Mouse (Mus musculus) left cerebral cortex, postnatal 25 days (tissue): ENCODE results near the gene Rin3. TPM values are rescaled to one million over a fixed set of nuclear protein-coding genes. Genes with fewer than 3 reads are reported as not detected.

Experiments
- DNase-seq, 2 experiments: peaks; one replicate each; pipeline ENCODE4 v3.0.0; 2022; ENCODE audit warnings: low spot score in 2 of 2, mixed read lengths in 1 of 2
- intact Hi-C: fragments of 180-260 bp; cut with DNase I; formaldehyde crosslinking; loops from one replicate; pipeline ENCODE4 v1.15.1; 2025
- total RNA-seq, 2 experiments: library from RNA; stranded (reverse); gene quantifications; 2 replicates each; pipeline ENCODE4 v1.2.3; 2021

Rin3 gene
- total RNA-seq = 1 to 10 TPM; 2.7 to 3.1 TPM

- intact Hi-C loops = no loop called here
- DNase-seq = no peak
Measured at GRCm38 (mm10) chr12:102282763-102283482, at the start of gene Rin3. Gene Rin3, plus strand, starts transcription at chr12:102283048.

- intact Hi-C loops = no loop called here
- DNase-seq = no peak
Measured at GRCm38 (mm10) chr12:102235551-102235950, 47.3 kb upstream of the Rin3 start.

- no peak for DNase-seq
- intact Hi-C loops = no loop called here
Measured at GRCm38 (mm10) chr12:102236317-102236716, 46.5 kb upstream of the Rin3 start.

- intact Hi-C loops = no loop called here
- DNase-seq = peak in 1 of 2 experiments; percentile 10
Measured at GRCm38 (mm10) chr12:102242076-102242722, 40.6 kb upstream of the Rin3 start.

GRCm38 (mm10) chr12:102243915-102244314 is 38.9 kb upstream of the Rin3 start:
- no peak for DNase-seq
- intact Hi-C loops = no loop called here

- DNase-seq = no peak
- intact Hi-C loops = no loop called here
Measured at GRCm38 (mm10) chr12:102246226-102246625, 36.6 kb upstream of the Rin3 start.

- intact Hi-C loops = loop anchor here (2.0 kb wide), 1 partner anchor 41 kb away; no protein-coding TSS in a partner anchor
- peak in 1 of 2 experiments; percentile 81 for DNase-seq
Measured at GRCm38 (mm10) chr12:102248104-102248503, 34.7 kb upstream of the Rin3 start.

- DNase-seq = peak; percentile 38 to 47
- intact Hi-C loops = loop anchor here (10.0 kb wide), 1 partner anchor 266 kb away; no protein-coding TSS in a partner anchor
Measured at GRCm38 (mm10) chr12:102250316-102250715, 32.5 kb upstream of the Rin3 start.

GRCm38 (mm10) chr12:102251070-102251469 is 31.8 kb upstream of the Rin3 start:
- intact Hi-C loops = loop anchor here (10.0 kb wide), 1 partner anchor 266 kb away; no protein-coding TSS in a partner anchor

GRCm38 (mm10) chr12:102251985-102252384 is 30.9 kb upstream of the Rin3 start:
- peak; percentile 18 to 76 for DNase-seq
- intact Hi-C loops = loop anchor here (10.0 kb wide), 1 partner anchor 267 kb away; no protein-coding TSS in a partner anchor

More at GRCm38 (mm10) chr12:102251070-102251469, 31.8 kb upstream of the Rin3 start:
- peak; percentile 49 to 85 for DNase-seq

GRCm38 (mm10) chr12:102252525-102252924 is 30.3 kb upstream of the Rin3 start:
- intact Hi-C loops = loop anchor here (10.0 kb wide), 1 partner anchor 268 kb away; no protein-coding TSS in a partner anchor
- peak in 1 of 2 experiments; percentile 29 for DNase-seq

GRCm38 (mm10) chr12:102255012-102255411 is 27.8 kb upstream of the Rin3 start:
- no peak for DNase-seq
- intact Hi-C loops = loop anchor here (10.0 kb wide), 1 partner anchor 270 kb away; no protein-coding TSS in a partner anchor

GRCm38 (mm10) chr12:102258522-102259112 is 24.2 kb upstream of the Rin3 start:
- intact Hi-C loops = loop anchor here (10.0 kb wide), 1 partner anchor 274 kb away; no protein-coding TSS in a partner anchor
- DNase-seq = no peak

GRCm38 (mm10) chr12:102261933-102262396 is 20.9 kb upstream of the Rin3 start:
- intact Hi-C loops = loop anchor here (5.0 kb wide), 1 partner anchor 120 kb away; no protein-coding TSS in a partner anchor
- DNase-seq = no peak

- intact Hi-C loops = loop anchor here (5.0 kb wide), 1 partner anchor 119 kb away; no protein-coding TSS in a partner anchor
Measured at GRCm38 (mm10) chr12:102262809-102263208, 20.0 kb upstream of the Rin3 start.

GRCm38 (mm10) chr12:102263249-102263648 is 19.6 kb upstream of the Rin3 start:
- intact Hi-C loops = loop anchor here (5.0 kb wide), 1 partner anchor 119 kb away; no protein-coding TSS in a partner anchor
- no peak for DNase-seq

More at GRCm38 (mm10) chr12:102262809-102263208, 20.0 kb upstream of the Rin3 start:
- no peak for DNase-seq

GRCm38 (mm10) chr12:102266433-102266832 is 16.4 kb upstream of the Rin3 start:
- intact Hi-C loops = no loop called here
- no peak for DNase-seq

- intact Hi-C loops = no loop called here
- DNase-seq = no peak
Measured at GRCm38 (mm10) chr12:102269144-102269543, 13.7 kb upstream of the Rin3 start.

- no peak for DNase-seq
- intact Hi-C loops = no loop called here
Measured at GRCm38 (mm10) chr12:102270776-102271405, 12.0 kb upstream of the Rin3 start.
